Mouse (Mus musculus) midbrain, embryonic 12.5 days (tissue): ENCODE measurements around the gene Qrich1. TPM values are rescaled to one million over a fixed set of nuclear protein-coding genes. Genes with fewer than 3 reads are reported as not detected.

ENCODE experiments used
- ATAC-seq: fragments of 200-750 bp; cut with Nextera tagmentation; 2 replicates; pipeline ENCODE4 v1.8.0; 2017; ENCODE audit warnings: low read depth, moderate TSS enrichment, moderate library complexity; ENCODE audit not compliant: low FRiP score
- H3K27ac ChIP-seq: fragments of 300-500 bp; sonication (generic); replicated peaks from 2 replicates; pipeline ENCODE4 v1.5.1; 2016; ENCODE audit warnings: mild to moderate bottlenecking
- H3K27me3 ChIP-seq: fragments of 300-500 bp; sonication (generic); 2 replicates; pipeline ENCODE4 v1.6.1; 2016; ENCODE audit warnings: mild to moderate bottlenecking
- H3K36me3 ChIP-seq: fragments of 300-500 bp; sonication (generic); 2 replicates; pipeline ENCODE4 v1.6.1; 2016
- H3K4me1 ChIP-seq: fragments of 300-500 bp; sonication (generic); 2 replicates; pipeline ENCODE4 v1.6.1; 2016
- H3K4me2 ChIP-seq: fragments of 300-500 bp; sonication (generic); replicated peaks from 2 replicates; pipeline ENCODE4 v1.6.1; 2016; ENCODE audit warnings: mild to moderate bottlenecking, moderate library complexity
- H3K4me3 ChIP-seq: fragments of 300-500 bp; sonication (generic); 2 replicates; pipeline ENCODE4 v1.5.1; 2016; ENCODE audit warnings: mild to moderate bottlenecking
- H3K9ac ChIP-seq: fragments of 300-500 bp; sonication (generic); replicated peaks from 2 replicates; pipeline ENCODE4 v1.6.1; 2016; ENCODE audit warnings: mild to moderate bottlenecking, moderate library complexity
- H3K9me3 ChIP-seq: fragments of 300-500 bp; sonication (generic); 2 replicates; pipeline ENCODE4 v1.6.1; 2016; ENCODE audit warnings: mild to moderate bottlenecking
- WGBS: fragments of 180-500 bp; shearing (Covaris S2); methylation state at CpG from one replicate; pipeline ENCODE4 v1.1.7; 2016; 5-methylcytosine and 5-hydroxymethylcytosine counted together
- polyA plus RNA-seq: library from polyadenylated mRNA; unstranded; fragments of >200 nt; fragmentation: Nextera tagmentation; extraction: Ambion mirVana; gene quantifications from 2 replicates; pipeline ENCODE4 v1.2.1, GENCODE M21; 2016

Gene Qrich1
- polyA plus RNA-seq, 1 experiment from 2014 or later: 178 TPM

GRCm38 (mm10) chr9:108485301-108485875 is 31.2 kb upstream of the Qrich1 start:
- Histone ChIP-seq H3K27ac (no peak overlapping the region), H3K9me3 (no peaks in the 10 kb centered on the region), H3K4me2 (no peak overlapping the region), H3K4me1 (peaks cover 11% of the 10 kb centered on the region), H3K4me3 (no peak overlapping the region), H3K36me3 (peaks cover 52% of the 10 kb centered on the region), H3K27me3 (no peaks in the 10 kb centered on the region), H3K9ac (no peak overlapping the region)
- 94% methylated on average over 19 of the region's 19 CpGs for WGBS
- no peak for ATAC-seq

GRCm38 (mm10) chr9:108486973-108487530 is 29.6 kb upstream of the Qrich1 start:
- Histone ChIP-seq H3K36me3 (peaks cover 50% of the 10 kb centered on the region), H3K4me1 (peaks cover 15% of the 10 kb centered on the region), H3K27ac (no peak overlapping the region), H3K27me3 (no peaks in the 10 kb centered on the region), H3K4me3 (no peak overlapping the region), H3K9ac (no peak overlapping the region), H3K4me2 (no peak overlapping the region), H3K9me3 (no peaks in the 10 kb centered on the region)
- no peak for ATAC-seq
- WGBS: 92% methylated on average over 8 of the region's 8 CpGs

- no peaks in the 10 kb centered on the region for H3K9me3 ChIP-seq
- H3K4me1 ChIP-seq: peaks cover 19% of the 10 kb centered on the region
- H3K36me3 ChIP-seq: peaks cover 59% of the 10 kb centered on the region
- no peak for ATAC-seq
- H3K27ac ChIP-seq: no peak overlapping the region
- H3K27me3 ChIP-seq: no peaks in the 10 kb centered on the region
- no peak overlapping the region for H3K4me2 ChIP-seq
- no peak overlapping the region for H3K4me3 ChIP-seq
- no peak overlapping the region for H3K9ac ChIP-seq
- 93% methylated on average over 17 of the region's 17 CpGs for WGBS
Observed at GRCm38 (mm10) chr9:108488403-108488802, 28.2 kb upstream of the Qrich1 start.

GRCm38 (mm10) chr9:108489215-108489614 is 27.4 kb upstream of the Qrich1 start:
- 95% methylated on average over 20 of the region's 20 CpGs for WGBS
- Histone ChIP-seq H3K9me3 (no peaks in the 10 kb centered on the region), H3K4me2 (no peak overlapping the region), H3K27me3 (no peaks in the 10 kb centered on the region), H3K4me3 (no peak overlapping the region), H3K27ac (peak overlapping the region; percentile 95; the same call in 1 of the 2 replicates), H3K36me3 (peaks cover 60% of the 10 kb centered on the region), H3K9ac (no peak overlapping the region), H3K4me1 (peaks cover 19% of the 10 kb centered on the region)
- no peak for ATAC-seq

- Histone ChIP-seq H3K36me3 (peaks cover 65% of the 10 kb centered on the region), H3K9ac (peak overlapping the region; percentile 45), H3K9me3 (no peaks in the 10 kb centered on the region), H3K27me3 (no peaks in the 10 kb centered on the region), H3K4me3 (peak overlapping the region; percentile 95), H3K4me2 (peak overlapping the region; percentile 97), H3K4me1 (peaks cover 19% of the 10 kb centered on the region), H3K27ac (peak overlapping the region; percentile 95)
- 70% methylated on average over 26 of the region's 26 CpGs for WGBS
- peak; percentile 2 for ATAC-seq
Observed at GRCm38 (mm10) chr9:108489702-108490558, 26.7 kb upstream of the Qrich1 start.

- Histone ChIP-seq H3K4me3 (peak within 1 kb of the TSS; percentile 95), H3K4me2 (peak within 1 kb of the TSS; percentile 97), H3K27ac (peak within 1 kb of the TSS; percentile 95), H3K9ac (peak within 1 kb of the TSS; percentile 96), H3K36me3 (peaks cover 65% of the 10 kb centered on the region), H3K27me3 (no peaks in the 10 kb centered on the region), H3K4me1 (peaks cover 19% of the 10 kb centered on the region), H3K9me3 (no peaks in the 10 kb centered on the region)
- WGBS: under 1% methylated on average over 66 of the region's 69 CpGs
- peak; percentile 96 for ATAC-seq
Observed at GRCm38 (mm10) chr9:108490559-108491285, 25.9 kb upstream of the Qrich1 start, which contains the start of gene Usp19. Usp19 (plus strand) TSS chr9:108490602.

GRCm38 (mm10) chr9:108491286-108491580 is 25.4 kb upstream of the Qrich1 start:
- Histone ChIP-seq H3K36me3 (peaks cover 65% of the 10 kb centered on the region), H3K9me3 (no peaks in the 10 kb centered on the region), H3K9ac (peak overlapping the region; percentile 96), H3K27ac (peak overlapping the region; percentile 95), H3K27me3 (no peaks in the 10 kb centered on the region), H3K4me1 (peaks cover 19% of the 10 kb centered on the region), H3K4me2 (peak overlapping the region; percentile 97), H3K4me3 (peak overlapping the region; percentile 95)
- WGBS: 12% methylated on average over 12 of the region's 12 CpGs
- ATAC-seq: no peak

- Histone ChIP-seq H3K36me3 (peaks cover 70% of the 10 kb centered on the region), H3K4me1 (peaks cover 19% of the 10 kb centered on the region), H3K9me3 (no peaks in the 10 kb centered on the region), H3K4me2 (peak overlapping the region; percentile 97), H3K27ac (no peak overlapping the region), H3K4me3 (peak overlapping the region; percentile 95), H3K9ac (peak overlapping the region; percentile 96), H3K27me3 (no peaks in the 10 kb centered on the region)
- no peak for ATAC-seq
- 91% methylated on average over 16 of the region's 16 CpGs for WGBS
Observed at GRCm38 (mm10) chr9:108492043-108492750, 24.4 kb upstream of the Qrich1 start.

GRCm38 (mm10) chr9:108493246-108493645 is 23.4 kb upstream of the Qrich1 start:
- H3K36me3 ChIP-seq: peaks cover 75% of the 10 kb centered on the region
- H3K4me3 ChIP-seq: no peak overlapping the region
- H3K27ac ChIP-seq: no peak overlapping the region
- no peak overlapping the region for H3K4me2 ChIP-seq
- no peaks in the 10 kb centered on the region for H3K9me3 ChIP-seq
- peaks cover 19% of the 10 kb centered on the region for H3K4me1 ChIP-seq
- no peak overlapping the region for H3K9ac ChIP-seq
- ATAC-seq: no peak
- H3K27me3 ChIP-seq: no peaks in the 10 kb centered on the region
- WGBS: 97% methylated on average over 8 of the region's 8 CpGs

GRCm38 (mm10) chr9:108494146-108494825 is 22.3 kb upstream of the Qrich1 start:
- Histone ChIP-seq H3K4me3 (no peak overlapping the region), H3K4me2 (no peak overlapping the region), H3K36me3 (peaks cover 76% of the 10 kb centered on the region), H3K9ac (no peak overlapping the region), H3K4me1 (peaks cover 19% of the 10 kb centered on the region), H3K27ac (no peak overlapping the region), H3K9me3 (no peaks in the 10 kb centered on the region), H3K27me3 (no peaks in the 10 kb centered on the region)
- WGBS: 94% methylated on average over 19 of the region's 19 CpGs
- ATAC-seq: no peak

GRCm38 (mm10) chr9:108494905-108495304 is 21.7 kb upstream of the Qrich1 start:
- Histone ChIP-seq H3K4me1 (peaks cover 16% of the 10 kb centered on the region), H3K4me2 (no peak overlapping the region), H3K27ac (no peak overlapping the region), H3K4me3 (no peak overlapping the region), H3K27me3 (no peaks in the 10 kb centered on the region), H3K9me3 (no peaks in the 10 kb centered on the region), H3K36me3 (peaks cover 79% of the 10 kb centered on the region), H3K9ac (no peak overlapping the region)
- ATAC-seq: no peak
- 85% methylated on average over 10 of the region's 10 CpGs for WGBS
